Mouse (Mus musculus): ENCODE data around the gene Gm5478.
"Not testable (repeated sequence)": the region's sequence is repeated elsewhere in the genome, so short reads cannot be mapped to it uniquely, and the experiment has no call there.

The Gm5478 gene

DNA sequence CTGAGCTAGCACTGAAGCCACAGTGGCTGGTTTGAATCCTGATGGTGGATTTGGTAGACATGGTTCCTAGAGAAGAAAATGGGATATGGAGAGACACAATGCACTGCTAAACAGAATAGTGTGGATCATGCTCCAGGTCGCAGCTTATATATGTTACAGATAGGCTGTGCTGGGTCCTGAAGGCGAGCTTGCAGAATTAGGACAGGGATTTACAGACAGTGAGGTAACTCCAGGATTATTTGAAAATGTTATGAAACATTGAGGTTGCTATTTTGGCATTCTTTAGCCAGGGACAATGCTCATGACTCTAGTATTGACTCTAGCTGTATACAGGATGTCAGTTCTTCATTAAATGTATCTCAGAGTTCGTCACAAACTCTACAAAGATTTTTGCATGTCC lies at the start of gene Gm5478:
Gm5478 (minus strand) TSS at position 101 of the 400 bp plus-strand sequence.
- in situ Hi-C loops (cut with MboI), result no loop called here

DNA sequence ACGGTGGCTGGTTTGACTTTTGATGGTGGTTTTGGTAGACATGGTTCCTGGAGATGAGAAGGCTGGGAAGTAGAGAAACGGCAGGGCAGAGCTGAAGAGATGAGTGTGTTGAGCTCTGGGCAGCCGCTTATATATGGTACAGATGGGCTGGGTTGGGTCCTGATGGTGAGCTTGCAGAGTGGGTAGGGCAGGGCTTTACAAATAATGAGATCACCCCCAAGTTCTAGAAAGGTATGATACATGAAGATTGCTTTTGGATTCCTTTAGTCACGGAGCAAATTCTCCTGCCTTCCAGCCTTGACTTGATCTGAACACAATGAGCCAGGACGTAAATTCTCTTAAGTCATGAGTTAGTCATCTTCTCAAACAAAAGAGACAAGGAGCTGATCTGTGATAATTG lies 47.0 kb upstream of the Gm5478 start, which contains the start of gene Krt6a:
Krt6a (minus strand) TSS at position 101 of the 400 bp plus-strand sequence.
- in situ Hi-C loops (cut with MboI), result no loop called here

DNA sequence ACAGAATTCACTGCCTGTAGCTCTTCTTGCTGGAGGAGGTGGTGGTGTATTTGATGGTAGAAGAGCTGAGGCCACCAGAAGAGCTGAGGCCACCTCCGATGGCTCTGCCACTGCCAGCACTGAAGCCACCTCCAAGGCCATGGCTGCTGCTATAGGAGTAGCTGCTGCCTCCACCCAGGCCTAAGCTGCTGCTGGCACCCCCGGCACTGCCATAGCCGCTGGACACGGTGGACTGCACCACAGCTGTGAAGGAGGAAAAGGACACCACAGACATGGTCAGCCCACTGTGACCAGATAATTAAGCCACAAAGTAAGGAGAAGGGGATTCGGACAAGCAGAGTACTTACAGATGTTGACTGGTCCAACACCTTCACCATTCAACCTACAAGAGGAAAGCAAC lies 43.3 kb upstream of the Gm5478 start:
- in situ Hi-C loops (cut with MboI), result not testable (repeated sequence)

DNA sequence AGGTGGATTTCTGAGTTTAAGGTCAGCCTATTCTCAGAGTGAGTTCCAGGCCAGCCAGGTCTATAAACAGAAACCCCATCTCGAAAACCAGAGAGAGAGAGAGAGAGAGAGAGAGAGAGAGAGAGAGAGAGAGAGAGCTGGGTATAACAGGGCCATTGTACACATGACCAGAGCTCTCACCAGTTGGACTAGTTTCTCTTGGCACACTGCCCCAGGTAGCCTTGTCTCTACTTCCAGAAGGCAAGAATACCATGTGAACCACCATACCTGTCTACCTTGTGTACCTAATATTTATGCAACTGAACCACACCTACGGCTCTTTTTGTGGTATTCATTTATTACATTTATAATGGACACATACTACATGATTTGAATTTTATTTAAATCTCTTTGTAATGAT lies 41.0 kb upstream of the Gm5478 start:
- in situ Hi-C loops (cut with MboI), result no loop called here

DNA sequence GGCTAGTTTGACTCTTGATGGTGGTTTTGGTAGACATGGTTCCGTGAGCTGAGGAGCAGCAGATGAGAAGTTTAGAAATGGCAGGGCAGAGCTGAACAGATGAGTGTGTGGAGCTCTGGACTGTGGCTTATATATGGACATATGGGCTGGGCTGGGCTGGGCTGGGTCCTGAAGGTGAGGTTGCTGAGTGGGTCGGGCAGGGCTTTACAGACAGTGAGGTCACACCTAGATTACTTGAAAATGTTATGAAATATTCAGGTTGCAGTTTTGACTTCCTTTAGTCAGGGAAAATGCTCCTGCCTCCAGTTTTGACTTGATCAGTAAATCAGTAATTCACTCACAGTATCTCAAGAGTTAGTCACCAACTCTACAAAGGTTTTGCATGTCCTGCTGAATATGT lies 33.0 kb upstream of the Gm5478 start, which contains the start of gene Krt6b:
Krt6b (minus strand) TSS at position 101 of the 400 bp plus-strand sequence.
- in situ Hi-C loops (cut with MboI), result no loop called here

DNA sequence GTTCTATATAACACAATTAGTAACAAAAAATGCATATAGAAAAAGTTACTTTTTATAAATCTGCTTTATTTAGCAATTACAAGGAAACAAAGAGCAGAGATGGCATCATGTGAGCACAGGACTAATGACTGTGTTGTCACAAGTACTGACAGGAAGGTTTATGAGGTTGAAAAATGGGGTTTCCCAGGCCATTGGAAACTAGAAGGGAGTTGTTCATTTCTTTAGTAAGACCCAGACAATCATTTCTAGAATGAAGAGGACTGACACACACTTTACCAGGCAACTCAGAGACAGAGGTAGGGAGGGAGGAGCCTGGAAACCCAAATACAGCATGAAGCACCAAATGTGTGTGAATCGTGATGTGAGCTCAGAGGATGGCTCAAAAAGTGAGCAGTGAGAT lies 28.8 kb upstream of the Gm5478 start:
- in situ Hi-C loops (cut with MboI), result no loop called here

DNA sequence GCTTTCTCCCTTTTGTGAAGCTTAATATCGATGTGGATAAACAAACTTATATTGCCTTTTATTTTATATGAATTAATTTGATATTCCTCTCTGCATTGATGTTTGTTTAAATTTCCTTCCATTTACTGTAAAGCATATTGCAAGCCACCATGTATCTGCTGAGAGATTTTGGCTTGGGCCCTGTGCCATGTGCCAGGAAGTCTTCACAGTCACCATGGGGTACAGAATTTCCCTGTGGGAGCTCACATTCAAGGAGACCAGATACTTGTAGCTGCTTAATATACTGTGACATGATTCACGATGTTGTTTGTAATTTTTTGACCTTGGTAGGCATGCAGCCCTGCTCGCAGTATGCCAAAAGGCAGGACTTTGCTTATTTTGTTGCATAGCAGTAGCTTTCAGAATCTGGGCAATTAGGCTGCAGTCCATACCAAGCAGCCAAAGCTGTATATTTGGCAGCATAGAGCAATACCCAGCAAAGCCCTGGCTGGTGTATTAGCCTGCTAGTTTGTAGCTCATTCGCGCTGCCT lies 5.6 kb upstream of the Gm5478 start:
- in situ Hi-C loops (cut with MboI), result no loop called here

DNA sequence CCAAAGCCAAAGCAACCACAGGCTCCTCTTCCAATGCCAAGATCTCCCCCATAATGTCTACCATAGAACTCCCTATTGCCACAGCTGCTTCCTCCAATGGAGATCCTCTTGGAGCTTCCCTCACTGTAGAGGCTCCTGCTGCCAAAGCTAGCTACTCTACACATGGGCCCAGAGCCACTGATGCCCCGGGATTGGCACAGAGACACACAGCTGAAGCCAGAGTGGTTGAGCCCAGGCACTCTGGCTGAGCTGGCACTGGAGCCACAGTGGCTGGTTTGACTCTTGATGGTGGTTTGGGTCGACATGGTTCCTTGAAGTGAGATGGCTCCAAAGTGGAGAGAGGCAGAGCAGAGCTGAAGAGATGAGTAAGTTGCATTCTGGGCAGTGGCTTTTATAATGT lies 19.3 kb downstream of the Gm5478 start, which contains the start of gene Gm5414:
Gm5414 (minus strand) TSS at position 305 of the 400 bp plus-strand sequence.
- in situ Hi-C loops (cut with MboI), result no loop called here

DNA sequence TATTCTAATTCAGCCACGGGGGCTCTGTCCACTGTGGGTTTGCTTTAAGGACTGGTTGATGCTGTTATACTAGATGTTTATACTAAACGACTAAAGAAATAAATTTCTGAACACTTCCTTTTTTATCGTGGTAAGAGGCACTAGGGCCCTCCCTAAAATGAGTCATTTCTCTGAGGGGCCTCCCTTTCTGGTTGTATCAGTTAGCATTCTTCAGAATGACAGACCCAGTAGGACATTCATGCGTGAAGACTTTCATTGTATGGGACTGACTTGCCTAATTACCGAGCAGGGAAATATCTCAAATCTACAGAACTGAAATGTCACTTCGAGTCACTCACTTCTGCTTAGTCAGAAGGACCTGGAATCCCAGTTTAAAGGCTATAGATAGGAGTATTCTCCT lies 48.1 kb downstream of the Gm5478 start:
- in situ Hi-C loops (cut with MboI), result no loop called here
